Mouse (Mus musculus) right cerebral cortex, postnatal 10 days (tissue): ENCODE results near the gene Mms22l.
A peak's percentile ranks its signal among the peaks of the same experiment; 100 is the strongest.
"Not testable (repeated sequence)": the region's sequence is repeated elsewhere in the genome, so short reads cannot be mapped to it uniquely, and the experiment has no call there.

Experiments
- DNase-seq, 2 experiments: peaks; one replicate each; pipeline ENCODE4 v3.0.0; 2021; ENCODE audit warnings: low spot score in 2 of 2

Gene Mms22l

DNA sequence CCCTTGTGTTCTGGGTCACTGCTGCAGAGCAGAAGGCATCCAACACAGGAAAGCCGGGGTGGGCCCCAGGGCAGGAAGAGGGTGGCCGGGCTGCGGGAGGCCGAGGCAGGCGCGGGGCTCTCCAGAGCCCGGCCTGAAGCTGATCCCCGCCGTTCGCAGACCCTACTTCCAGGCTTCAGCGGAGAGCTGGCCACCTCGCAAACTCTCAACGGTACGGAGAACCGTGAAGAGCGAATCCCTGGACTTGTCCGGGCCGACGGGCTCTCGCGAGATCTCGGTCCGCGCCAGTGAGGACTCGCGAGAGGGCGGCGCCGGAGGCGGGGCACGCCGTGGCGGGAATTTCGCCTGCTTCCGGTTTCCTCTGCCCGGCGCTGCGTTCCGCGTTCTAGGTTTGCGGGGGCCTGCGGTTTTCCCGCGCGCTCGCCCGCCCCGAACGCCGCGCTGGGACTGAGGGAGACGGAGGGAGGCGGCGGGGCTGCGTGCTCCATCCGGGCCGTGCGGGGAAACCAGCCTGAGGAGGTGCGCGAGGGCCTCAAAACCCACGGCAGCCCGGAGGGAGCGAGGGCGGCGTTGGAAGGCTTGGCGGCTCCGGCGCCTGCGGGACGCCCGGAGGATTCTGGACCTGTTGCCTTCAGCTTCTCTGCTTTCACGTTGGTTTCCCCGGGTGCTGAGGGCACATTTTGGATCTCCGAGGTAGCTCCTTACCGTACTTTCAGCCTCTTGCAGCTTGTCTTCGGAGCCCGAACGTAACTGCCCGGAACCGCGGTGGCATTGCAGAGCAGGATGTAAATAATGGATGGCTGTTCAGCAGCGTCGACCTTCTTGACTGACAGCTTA, at the start of gene Mms22l:
Gene Mms22l, plus strand, starts transcription at position 336 of the 837 bp plus-strand sequence.
- DNase-seq, result peak; percentile 96 to 97

- DNase-seq, result not testable (repeated sequence)
Measured at GRCm38 (mm10) chr4:24484046-24484445, 12.2 kb upstream of the Mms22l start.

DNA sequence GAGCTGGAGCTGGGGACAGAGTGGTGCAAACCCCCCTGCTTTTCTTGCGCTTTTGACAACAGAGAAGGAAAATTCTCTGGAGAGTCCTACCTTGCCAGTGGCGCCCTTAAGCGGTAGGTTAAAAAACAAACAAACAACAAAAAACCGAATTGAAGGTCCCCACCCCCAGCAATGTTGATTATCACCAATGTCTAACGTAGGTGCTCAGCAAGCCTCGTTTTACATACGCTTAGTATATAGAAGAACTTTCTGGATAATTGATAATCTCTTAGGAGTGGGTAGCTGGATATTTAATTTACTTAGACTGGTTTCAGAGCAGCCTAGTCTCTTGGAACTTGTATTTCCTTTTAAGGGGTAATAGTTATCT, 685 bp downstream of the Mms22l start:
- no peak for DNase-seq

DNA sequence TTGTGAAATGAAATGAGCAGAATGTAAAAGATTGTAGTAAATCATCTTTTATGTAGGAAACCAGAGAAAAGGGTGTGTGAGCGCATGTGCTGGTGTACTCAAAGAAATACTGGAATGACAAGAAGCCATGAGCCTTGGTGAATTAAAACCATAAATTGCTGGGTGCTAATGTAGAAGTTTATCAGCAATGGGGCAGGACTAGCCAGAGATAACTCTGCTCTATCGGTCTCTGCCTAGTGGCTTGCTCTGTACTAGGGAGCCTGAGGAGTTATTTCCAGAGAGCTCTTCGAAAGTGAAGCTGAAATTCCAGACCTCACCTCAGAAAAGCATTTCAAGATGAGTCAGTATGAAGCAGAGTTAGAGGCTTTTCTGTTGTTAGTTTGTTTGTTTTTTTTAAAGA, 12.9 kb downstream of the Mms22l start:
- DNase-seq, result no peak

GRCm38 (mm10) chr4:24536989-24537388, 40.7 kb downstream of the Mms22l start:
- no peak for DNase-seq

- no peak for DNase-seq
Measured at GRCm38 (mm10) chr4:24543421-24543820, 47.2 kb downstream of the Mms22l start.

DNA sequence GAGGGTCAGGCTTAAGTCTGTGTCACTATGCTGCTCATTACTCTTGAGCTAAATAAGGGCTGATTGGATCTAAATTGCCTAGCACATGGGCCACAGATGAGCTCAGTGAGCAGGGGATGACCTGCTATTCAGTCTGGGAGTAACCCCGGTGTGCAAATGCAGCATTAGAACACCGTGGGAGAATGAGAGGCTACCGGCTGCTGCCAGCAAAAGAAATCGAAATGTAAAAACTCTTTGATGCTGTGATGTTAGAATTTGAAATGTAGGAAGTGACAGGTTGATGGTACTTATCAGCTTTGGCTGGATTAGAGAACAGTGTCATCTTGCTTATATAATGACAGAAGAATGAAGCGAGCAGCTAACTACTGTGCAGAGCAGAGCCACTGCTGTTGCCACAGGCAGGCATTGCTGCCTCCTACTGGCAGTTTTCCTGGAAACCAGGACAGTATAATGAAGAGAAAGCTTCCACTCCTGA, 48.5 kb downstream of the Mms22l start:
- DNase-seq, result peak; percentile 83 to 86

DNA sequence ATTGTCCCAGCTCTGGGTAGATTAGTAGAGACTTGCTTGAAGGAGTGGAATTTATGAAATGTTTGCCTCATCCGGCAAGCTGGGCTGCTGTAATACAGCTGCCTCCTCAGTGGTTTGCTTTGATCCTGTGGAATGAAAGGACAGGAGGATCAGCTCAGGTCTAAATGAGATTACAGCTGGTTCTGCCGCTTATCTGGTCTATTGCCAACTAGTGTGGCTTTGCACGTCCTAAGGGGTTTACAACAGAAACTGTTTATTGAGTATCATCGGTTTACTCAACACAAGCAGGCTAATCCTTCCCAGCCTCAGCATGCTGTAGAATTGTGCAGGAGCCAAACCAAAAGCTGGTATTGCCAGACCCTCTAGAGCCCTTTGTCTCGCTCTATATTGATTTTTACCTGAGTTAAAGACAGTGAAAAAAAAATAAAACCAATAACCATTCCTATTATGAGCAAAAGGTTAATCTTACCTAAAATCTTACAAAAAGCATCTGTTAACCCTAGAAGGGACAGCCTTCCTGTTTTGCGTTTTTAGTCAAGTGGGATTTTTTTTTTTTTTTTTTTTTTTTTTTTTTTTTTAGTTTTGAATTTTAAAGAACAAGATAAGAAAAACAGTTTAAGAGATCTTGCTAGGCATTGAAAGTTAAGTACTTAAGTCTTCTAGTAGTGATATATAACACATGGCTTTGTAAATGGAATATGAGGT, 60.0 kb downstream of the Mms22l start:
- no peak for DNase-seq

DNA sequence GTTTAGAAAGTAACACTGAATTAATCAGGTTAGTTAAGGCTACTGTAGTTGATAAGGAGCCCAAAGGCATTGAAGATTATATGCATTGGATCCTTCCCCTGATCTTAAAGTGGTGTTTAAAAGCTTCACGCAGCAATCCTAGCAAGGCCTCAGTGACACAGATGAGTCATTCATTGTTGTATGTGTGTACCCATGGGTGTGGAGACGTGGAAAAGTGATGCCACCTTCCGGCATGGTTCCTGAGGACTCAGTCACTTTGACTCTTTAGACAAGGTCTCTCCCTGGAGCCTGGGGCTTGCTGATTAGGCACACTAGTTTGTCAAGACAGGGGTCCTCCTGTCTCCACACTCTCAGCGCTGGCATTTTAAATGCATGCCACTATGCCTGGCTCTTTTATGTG, 60.9 kb downstream of the Mms22l start:
- no peak for DNase-seq

DNA sequence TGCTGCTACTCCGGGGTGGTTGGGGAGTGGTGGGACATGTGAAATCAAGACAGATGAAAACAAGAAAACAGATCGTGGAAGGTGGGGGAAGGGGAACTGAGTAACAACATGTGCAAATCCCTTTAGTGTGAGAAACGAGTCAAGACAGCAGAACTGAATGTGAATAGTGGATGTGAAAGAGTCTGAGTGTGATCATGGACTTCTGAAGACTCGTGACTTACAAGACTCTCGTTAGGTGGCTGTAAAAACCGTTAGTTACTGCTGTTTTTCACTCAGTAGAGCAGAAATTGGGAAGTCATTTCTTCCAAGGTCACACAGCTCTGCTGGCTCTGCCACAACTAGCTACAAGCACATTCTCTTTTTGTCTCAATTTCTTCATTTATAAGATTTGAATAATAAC, 71.8 kb downstream of the Mms22l start:
- DNase-seq, result no peak

DNA sequence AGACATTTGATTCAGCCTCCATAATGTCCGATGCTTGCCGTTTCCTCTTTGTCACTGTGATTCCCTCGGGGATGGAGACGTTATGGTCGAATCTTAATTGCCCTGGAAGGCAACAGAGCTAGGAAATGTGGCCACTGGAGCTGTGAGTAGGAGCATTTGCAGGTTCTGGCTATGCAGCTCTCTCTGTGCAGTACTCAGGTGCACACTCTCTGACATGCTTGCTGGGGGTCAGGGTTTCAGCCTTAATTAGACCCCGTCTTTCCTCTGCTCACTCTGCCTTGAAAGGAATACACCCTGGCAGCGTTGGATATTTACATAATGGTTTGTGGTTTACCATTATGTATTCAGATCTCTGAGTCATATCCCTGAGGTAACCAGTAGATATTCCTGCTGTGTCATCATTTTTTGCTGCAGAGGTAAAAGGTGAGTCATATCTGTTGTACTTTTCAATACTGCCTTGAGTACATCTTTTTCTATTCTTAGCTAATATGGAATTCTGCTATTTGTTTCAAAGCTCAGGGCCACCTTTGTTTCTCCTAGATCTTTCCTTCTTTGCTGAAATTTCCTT, 72.8 kb downstream of the Mms22l start:
- no peak for DNase-seq

- peak; percentile 84 to 93 for DNase-seq
Measured at GRCm38 (mm10) chr4:24574276-24574675, 78.0 kb downstream of the Mms22l start.

GRCm38 (mm10) chr4:24577594-24577993, 81.3 kb downstream of the Mms22l start:
- DNase-seq, result no peak

DNA sequence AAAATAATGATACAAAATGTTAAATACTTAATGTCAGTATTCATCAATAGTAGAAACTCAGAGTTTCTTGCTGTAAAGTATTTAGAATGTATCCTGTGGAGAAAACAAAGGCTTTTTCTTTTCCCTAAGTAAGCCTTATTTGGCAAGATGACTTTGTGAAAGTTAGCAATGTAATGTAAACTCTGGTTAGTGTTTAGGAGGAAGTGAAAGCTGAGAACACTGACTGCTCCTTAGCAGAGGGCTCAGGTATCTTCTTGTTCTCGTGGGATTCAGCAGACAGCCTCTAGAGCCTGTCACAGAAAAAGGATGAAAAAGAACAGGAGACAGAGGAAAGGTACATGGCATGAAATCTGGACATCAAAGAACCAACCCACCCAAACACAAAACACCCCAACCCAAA, 86.0 kb downstream of the Mms22l start:
- DNase-seq, result no peak

DNA sequence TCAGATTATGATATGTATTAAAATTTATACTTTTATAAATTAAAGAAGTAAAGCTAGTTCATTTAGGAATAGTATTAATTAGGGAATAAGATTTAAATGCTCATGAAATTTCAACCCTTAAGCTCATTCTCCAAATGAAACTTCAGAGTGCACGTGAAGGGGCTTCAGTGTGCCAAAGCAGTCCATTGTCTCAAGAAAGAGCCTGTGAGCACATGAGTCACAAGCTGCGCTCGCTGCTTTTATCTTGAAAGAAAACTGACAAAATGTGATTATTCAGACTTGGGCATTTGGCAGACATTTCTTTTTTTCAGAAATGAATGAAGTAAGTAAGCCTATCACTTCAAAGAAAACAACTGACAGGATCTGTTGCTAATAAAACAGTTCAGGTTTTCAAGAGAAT, 87.7 kb downstream of the Mms22l start:
- DNase-seq, result no peak

GRCm38 (mm10) chr4:24594824-24595223, 98.6 kb downstream of the Mms22l start:
- no peak for DNase-seq

- no peak for DNase-seq
Measured at GRCm38 (mm10) chr4:24596942-24597611, 100.8 kb downstream of the Mms22l start.

DNA sequence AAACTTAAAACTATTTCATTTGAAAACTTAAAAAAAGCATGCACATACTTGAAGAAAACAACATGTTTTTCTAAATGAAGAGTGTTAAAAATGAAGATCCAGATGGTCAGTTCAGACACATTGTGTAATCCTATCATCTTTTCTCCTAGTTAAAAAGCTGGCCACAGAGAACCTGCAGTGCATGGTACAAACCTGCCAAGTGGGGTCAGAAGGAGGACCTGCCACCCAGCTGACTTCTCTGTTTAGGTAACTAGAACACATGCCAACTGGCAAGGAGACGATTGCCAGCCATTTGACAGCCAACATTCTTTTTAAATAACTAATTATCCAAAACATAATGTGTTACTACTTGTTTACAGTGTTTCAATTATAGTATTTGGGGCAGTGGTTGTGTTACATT, 102.4 kb downstream of the Mms22l start:
- no peak for DNase-seq

DNA sequence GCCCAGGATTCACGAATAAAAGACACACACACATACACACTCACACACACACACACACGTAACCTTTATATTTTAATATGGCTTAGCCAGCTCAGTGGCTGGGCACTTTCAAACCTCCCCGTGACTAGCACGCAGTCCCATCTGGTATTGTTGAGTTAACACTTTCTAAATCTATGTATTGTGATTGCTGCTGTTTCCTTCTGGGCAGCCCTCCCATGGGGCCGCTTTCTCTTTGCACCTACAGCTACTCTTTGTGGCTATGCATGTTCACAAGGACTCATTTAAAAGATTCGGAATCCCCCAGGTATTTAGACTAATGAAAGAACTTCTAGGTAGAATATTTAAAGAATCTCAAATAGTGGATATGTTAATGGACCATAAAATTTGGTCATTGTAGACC, 105.5 kb downstream of the Mms22l start:
- no peak for DNase-seq

DNA sequence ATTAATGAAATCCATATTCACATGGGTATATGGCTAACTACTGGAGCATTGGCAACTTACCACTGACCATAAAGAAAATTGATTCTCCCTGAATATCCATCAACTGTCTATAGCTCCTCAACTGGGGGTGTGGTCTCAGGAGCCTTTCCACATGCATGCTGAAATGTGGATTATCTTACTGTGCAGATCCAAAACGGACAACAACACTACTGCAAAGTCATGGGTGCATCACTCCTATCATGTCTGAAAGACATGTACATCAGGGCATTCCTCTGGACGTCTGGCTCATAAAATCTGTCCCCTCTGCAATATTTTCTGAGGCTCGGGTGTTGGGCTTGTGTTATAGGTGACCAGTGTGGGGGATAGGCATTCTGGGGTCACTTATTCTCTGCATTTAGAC, 112.8 kb downstream of the Mms22l start:
- DNase-seq, result no peak

GRCm38 (mm10) chr4:24609564-24609963, 113.3 kb downstream of the Mms22l start:
- no peak for DNase-seq

DNA sequence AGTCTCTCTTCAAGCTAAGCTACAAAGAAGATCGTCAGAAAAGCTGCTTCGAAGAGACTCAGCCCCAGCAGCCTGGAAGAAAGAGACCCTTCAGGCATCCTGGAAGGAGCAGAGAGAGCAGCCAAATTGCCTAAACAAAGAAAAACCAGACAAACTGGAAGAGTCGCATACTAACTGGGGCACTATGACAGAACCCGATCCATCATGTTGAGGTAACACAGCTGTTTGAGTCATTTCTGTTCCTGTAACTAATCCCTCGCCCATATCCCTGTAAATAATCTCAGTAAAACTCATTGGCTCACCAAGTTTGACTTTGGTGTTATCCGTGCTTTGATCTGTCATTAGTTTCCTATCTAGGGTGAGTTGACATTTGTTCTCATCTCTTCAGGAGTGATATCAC, 123.8 kb downstream of the Mms22l start:
- no peak for DNase-seq
